Mouse (Mus musculus): ENCODE results near the gene Siah1a. TPM values are rescaled to one million over a fixed set of nuclear protein-coding genes. Genes with fewer than 3 reads are reported as not detected.

Siah1a gene
- 78.8 and 82.9 TPM in 2 replicates for polyA plus RNA-seq (2014; fragmentation: Nextera tagmentation; extraction: Ambion mirVana)

DNA sequence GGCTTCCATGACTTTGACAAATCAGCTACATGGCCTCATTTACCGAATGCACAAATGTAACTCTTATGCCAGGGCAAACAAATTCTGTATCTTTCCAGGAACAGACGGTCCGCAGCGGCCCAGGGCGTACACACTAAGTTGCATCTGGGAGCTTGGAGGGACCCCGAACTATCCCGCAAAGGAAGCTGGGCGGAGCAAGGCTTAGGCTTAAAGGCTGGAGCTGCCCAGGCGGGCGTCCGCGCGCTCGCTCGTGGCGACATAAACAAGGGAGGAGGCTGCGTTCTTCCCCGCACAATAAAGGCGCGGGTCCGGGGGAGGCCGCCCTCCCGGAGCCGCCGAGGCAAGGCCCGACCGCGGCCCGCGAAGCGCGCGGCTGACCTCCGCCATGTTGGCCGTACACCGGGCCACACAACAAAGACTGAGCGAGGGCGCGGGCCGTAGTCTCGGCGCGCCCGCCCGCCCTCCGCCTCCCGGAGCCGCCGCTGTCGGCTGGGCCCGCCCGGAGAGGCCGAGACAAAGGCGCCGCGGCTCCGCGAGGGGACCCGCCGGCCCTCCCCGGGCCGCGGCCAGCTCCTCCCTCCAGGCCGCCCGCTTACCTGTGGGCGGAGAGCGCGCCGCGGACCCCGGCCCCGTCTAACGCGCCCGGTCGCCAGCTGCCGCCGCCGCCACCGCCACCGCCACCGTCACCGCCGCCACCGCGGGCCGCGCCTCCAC is at the start of gene Siah1a, which contains the start of gene Gm10638:
Siah1a (minus strand) TSS at position 714 of the 714 bp plus-strand sequence.
Gm10638 (plus strand) TSS at position 479 of the 714 bp plus-strand sequence.
- ATAC-seq (ENCODE audit: low FRiP score) (peak; percentile 84), DNase-seq (ENCODE audit: low spot score) (peak; percentile 78)
- 1% methylated on average over 29 of the region's 88 CpGs for WGBS
- peak within 1 kb of the TSS; percentile 99 for H3K9ac ChIP-seq (ENCODE audit: low read depth, low read length)
- no peaks in the 10 kb centered on the region for H3K27me3 ChIP-seq (ENCODE audit: control insufficient read depth, insufficient read depth, low read length)
- peak within 1 kb of the TSS; percentile 92 for H3K4me3 ChIP-seq (ENCODE audit: low read depth, low read length)
- peak within 1 kb of the TSS; percentile 69 for H3K4me2 ChIP-seq (replicated peaks; ENCODE audit: low read depth, low read length)
- no peaks in the 10 kb centered on the region for H3K9me3 ChIP-seq (ENCODE audit: control insufficient read depth, low read length)
- H3K36me3 ChIP-seq (ENCODE audit: control insufficient read depth, insufficient read depth, low read length): no peaks in the 10 kb centered on the region
- no peaks in the 10 kb centered on the region for H3K4me1 ChIP-seq (replicated peaks; ENCODE audit: control insufficient read depth, insufficient read depth, low read length)
- H3K27ac ChIP-seq (ENCODE audit: low read depth, low read length): peak within 1 kb of the TSS; percentile 98

DNA sequence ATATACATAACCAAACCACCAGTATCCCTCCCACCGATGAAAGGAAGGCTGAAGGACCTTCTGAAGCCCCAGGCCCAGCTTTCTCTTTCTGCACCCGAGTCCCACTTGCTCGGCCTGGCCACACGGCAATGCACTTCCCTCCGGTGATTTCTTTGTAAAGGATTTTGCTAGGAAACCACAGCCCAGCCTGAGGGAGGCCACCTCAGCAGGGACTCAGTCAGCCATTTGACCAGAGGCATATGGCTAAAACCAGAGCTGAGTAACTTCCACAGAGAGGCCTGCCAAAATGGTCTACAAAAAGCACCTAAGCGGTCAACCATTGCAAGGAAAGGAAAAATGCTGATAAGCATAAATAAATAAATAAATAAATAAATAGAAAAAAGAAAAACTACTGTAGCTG is 49.0 kb upstream of the Siah1a start:
- ATAC-seq (ENCODE audit: low FRiP score) (no peak), DNase-seq (ENCODE audit: low spot score) (no peak)
- no peaks in the 10 kb centered on the region for H3K36me3 ChIP-seq (ENCODE audit: control insufficient read depth, insufficient read depth, low read length)
- 53% methylated on average over 6 of the region's 6 CpGs for WGBS
- H3K4me1 ChIP-seq (replicated peaks; ENCODE audit: control insufficient read depth, insufficient read depth, low read length): no peaks in the 10 kb centered on the region
- H3K9me3 ChIP-seq (ENCODE audit: control insufficient read depth, low read length): no peaks in the 10 kb centered on the region
- no peak overlapping the region for H3K27ac ChIP-seq (ENCODE audit: low read depth, low read length)
- H3K9ac ChIP-seq (ENCODE audit: low read depth, low read length): no peak overlapping the region
- no peaks in the 10 kb centered on the region for H3K27me3 ChIP-seq (ENCODE audit: control insufficient read depth, insufficient read depth, low read length)
- H3K4me2 ChIP-seq (replicated peaks; ENCODE audit: low read depth, low read length): no peak overlapping the region
- H3K4me3 ChIP-seq (ENCODE audit: low read depth, low read length): no peak overlapping the region

GRCm38 (mm10) chr8:86791542-86791941 is 45.8 kb upstream of the Siah1a start:
- Histone ChIP-seq H3K9me3 (ENCODE audit: control insufficient read depth, low read length) (no peaks in the 10 kb centered on the region), H3K4me1 (replicated peaks; ENCODE audit: control insufficient read depth, insufficient read depth, low read length) (no peaks in the 10 kb centered on the region), H3K9ac (ENCODE audit: low read depth, low read length) (no peak overlapping the region), H3K36me3 (ENCODE audit: control insufficient read depth, insufficient read depth, low read length) (no peaks in the 10 kb centered on the region), H3K27me3 (ENCODE audit: control insufficient read depth, insufficient read depth, low read length) (no peaks in the 10 kb centered on the region), H3K4me3 (ENCODE audit: low read depth, low read length) (no peak overlapping the region), H3K4me2 (replicated peaks; ENCODE audit: low read depth, low read length) (no peak overlapping the region), H3K27ac (ENCODE audit: low read depth, low read length) (no peak overlapping the region)
- WGBS: 91% methylated on average over 6 of the region's 6 CpGs
- ATAC-seq (ENCODE audit: low FRiP score) (no peak), DNase-seq (ENCODE audit: low spot score) (no peak)

DNA sequence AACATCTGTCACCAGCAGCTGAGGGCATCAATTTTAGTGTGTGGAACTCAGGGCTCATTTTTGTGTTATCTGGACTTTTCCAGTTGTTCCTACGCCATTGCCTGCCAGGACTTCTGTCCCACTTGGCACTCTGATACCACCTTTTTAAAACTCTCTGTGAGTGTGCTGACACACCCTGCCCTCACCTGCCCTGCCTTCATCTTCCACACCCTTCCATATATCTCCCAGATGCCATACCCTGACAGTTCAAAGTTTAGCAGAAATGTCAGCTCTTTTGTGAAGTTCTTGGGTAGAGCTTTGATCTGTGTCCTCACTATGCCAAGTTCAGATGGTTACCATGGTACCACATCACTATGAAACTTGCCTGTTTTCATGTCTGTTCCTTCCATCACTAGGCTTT is 43.8 kb upstream of the Siah1a start:
- Histone ChIP-seq H3K27me3 (ENCODE audit: control insufficient read depth, insufficient read depth, low read length) (no peaks in the 10 kb centered on the region), H3K9me3 (ENCODE audit: control insufficient read depth, low read length) (no peaks in the 10 kb centered on the region), H3K9ac (ENCODE audit: low read depth, low read length) (no peak overlapping the region), H3K27ac (ENCODE audit: low read depth, low read length) (no peak overlapping the region), H3K36me3 (ENCODE audit: control insufficient read depth, insufficient read depth, low read length) (no peaks in the 10 kb centered on the region), H3K4me1 (replicated peaks; ENCODE audit: control insufficient read depth, insufficient read depth, low read length) (no peaks in the 10 kb centered on the region), H3K4me2 (replicated peaks; ENCODE audit: low read depth, low read length) (no peak overlapping the region), H3K4me3 (ENCODE audit: low read depth, low read length) (no peak overlapping the region)
- DNase-seq (ENCODE audit: low spot score) (no peak), ATAC-seq (ENCODE audit: low FRiP score) (no peak)
- 85% methylated on average over 1 of the region's 1 CpGs for WGBS

DNA sequence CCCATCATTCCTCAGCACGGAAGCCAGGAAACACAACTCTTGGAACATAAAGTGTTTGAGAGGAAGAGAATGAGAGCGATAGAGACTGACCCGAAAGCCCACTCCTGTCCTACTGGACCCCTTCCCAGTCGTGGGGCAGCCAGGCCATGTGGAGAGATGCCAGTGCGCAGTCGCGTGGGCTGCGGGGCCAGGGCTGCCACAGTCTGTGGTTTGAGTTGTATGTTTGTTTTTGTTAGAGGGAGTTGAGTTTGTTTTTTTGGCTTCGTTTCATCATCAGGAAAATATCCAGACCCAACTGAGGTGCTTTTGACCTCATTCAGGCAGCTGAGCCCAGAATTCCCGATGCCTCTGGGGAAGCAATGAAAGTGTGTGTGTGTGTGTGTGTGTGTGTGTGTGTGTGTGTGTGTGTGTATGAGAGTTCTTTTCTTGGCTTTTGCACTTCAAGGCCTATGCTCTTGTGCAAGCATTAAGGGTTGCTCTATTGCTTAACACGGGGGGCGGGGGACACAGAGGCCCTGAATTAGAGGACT is 42.2 kb upstream of the Siah1a start:
- Histone ChIP-seq H3K27ac (ENCODE audit: low read depth, low read length) (no peak overlapping the region), H3K4me1 (replicated peaks; ENCODE audit: control insufficient read depth, insufficient read depth, low read length) (no peaks in the 10 kb centered on the region), H3K9ac (ENCODE audit: low read depth, low read length) (no peak overlapping the region), H3K27me3 (ENCODE audit: control insufficient read depth, insufficient read depth, low read length) (no peaks in the 10 kb centered on the region), H3K4me3 (ENCODE audit: low read depth, low read length) (no peak overlapping the region), H3K9me3 (ENCODE audit: control insufficient read depth, low read length) (no peaks in the 10 kb centered on the region), H3K36me3 (ENCODE audit: control insufficient read depth, insufficient read depth, low read length) (no peaks in the 10 kb centered on the region), H3K4me2 (replicated peaks; ENCODE audit: low read depth, low read length) (no peak overlapping the region)
- ATAC-seq (ENCODE audit: low FRiP score) (no peak), DNase-seq (ENCODE audit: low spot score) (no peak)
- 71% methylated on average over 12 of the region's 12 CpGs for WGBS

DNA sequence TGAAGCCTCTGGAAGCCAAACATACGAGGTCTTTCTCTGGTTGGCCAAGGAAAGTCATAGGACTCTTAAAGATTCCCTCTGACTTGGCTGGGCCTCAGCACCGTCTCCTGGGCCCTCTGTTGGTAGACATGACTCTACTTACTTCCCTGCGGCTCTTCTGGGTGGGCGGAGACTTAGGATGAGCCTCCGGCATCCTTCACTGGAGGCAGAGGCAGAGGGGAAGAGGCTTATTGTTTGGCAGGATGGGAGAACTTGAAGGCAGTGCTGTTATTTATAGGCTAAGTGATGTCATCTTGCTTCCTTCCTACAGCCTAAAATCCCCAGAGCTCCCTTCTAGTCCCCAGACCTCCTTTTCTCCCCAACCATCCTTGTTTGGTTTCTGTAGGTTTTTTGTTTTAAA is 40.8 kb upstream of the Siah1a start:
- 61% methylated on average over 5 of the region's 5 CpGs for WGBS

DNA sequence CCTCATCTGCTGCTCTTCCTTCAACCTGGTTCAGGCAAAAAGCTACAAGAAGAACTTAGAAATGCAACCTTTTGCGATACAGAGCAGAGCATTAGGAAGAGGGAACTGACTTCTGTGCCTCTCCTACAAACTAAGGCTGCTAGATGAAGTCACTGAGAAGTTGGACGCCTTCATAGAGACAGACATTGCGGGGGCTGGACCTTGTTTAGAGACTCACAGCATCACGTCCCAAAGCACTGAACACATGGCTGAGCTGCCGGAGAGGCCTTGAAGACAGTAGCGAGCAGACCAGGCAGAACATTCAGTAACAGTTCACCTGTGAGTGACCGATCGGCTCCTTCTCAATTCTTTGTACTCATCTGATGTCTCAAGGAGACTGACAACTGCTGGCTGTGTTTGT is 35.4 kb upstream of the Siah1a start:
- ATAC-seq (ENCODE audit: low FRiP score) (no peak), DNase-seq (ENCODE audit: low spot score) (no peak)
- no peak overlapping the region for H3K9ac ChIP-seq (ENCODE audit: low read depth, low read length)
- no peak overlapping the region for H3K27ac ChIP-seq (ENCODE audit: low read depth, low read length)
- H3K4me2 ChIP-seq (replicated peaks; ENCODE audit: low read depth, low read length): no peak overlapping the region
- 90% methylated on average over 8 of the region's 8 CpGs for WGBS
- H3K27me3 ChIP-seq (ENCODE audit: control insufficient read depth, insufficient read depth, low read length): no peaks in the 10 kb centered on the region
- no peak overlapping the region for H3K4me3 ChIP-seq (ENCODE audit: low read depth, low read length)
- no peaks in the 10 kb centered on the region for H3K4me1 ChIP-seq (replicated peaks; ENCODE audit: control insufficient read depth, insufficient read depth, low read length)
- H3K9me3 ChIP-seq (ENCODE audit: control insufficient read depth, low read length): no peaks in the 10 kb centered on the region
- H3K36me3 ChIP-seq (ENCODE audit: control insufficient read depth, insufficient read depth, low read length): no peaks in the 10 kb centered on the region

More for the DNA sequence above, 40.8 kb upstream of the Siah1a start:
- no peak overlapping the region for H3K4me2 ChIP-seq (replicated peaks; ENCODE audit: low read depth, low read length)
- no peaks in the 10 kb centered on the region for H3K36me3 ChIP-seq (ENCODE audit: control insufficient read depth, insufficient read depth, low read length)
- no peaks in the 10 kb centered on the region for H3K27me3 ChIP-seq (ENCODE audit: control insufficient read depth, insufficient read depth, low read length)
- no peaks in the 10 kb centered on the region for H3K4me1 ChIP-seq (replicated peaks; ENCODE audit: control insufficient read depth, insufficient read depth, low read length)
- H3K27ac ChIP-seq (ENCODE audit: low read depth, low read length): no peak overlapping the region
- H3K4me3 ChIP-seq (ENCODE audit: low read depth, low read length): no peak overlapping the region
- DNase-seq (ENCODE audit: low spot score) (no peak), ATAC-seq (ENCODE audit: low FRiP score) (no peak)
- no peak overlapping the region for H3K9ac ChIP-seq (ENCODE audit: low read depth, low read length)
- H3K9me3 ChIP-seq (ENCODE audit: control insufficient read depth, low read length): no peaks in the 10 kb centered on the region

DNA sequence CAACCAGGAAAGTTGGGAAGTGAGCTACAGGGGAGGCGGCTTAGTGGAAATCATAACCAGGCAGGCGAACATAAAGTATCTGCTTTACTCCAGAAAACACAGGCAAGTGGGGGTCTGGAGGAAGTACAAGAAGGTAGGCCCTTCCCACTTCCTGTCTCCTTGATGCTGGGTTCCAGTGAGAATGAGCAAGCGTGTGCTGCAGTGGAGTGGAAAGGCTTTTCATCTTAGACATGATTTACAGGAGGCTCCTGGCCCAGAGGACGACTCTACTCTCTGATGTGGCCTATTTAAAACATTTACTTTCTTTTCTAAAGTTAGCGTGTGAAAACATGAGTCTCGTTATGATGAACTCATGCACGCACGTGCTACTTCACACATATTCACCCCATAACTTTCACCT is 33.5 kb upstream of the Siah1a start:
- Histone ChIP-seq H3K4me3 (ENCODE audit: low read depth, low read length) (no peak overlapping the region), H3K27me3 (ENCODE audit: control insufficient read depth, insufficient read depth, low read length) (no peaks in the 10 kb centered on the region), H3K36me3 (ENCODE audit: control insufficient read depth, insufficient read depth, low read length) (no peaks in the 10 kb centered on the region), H3K4me2 (replicated peaks; ENCODE audit: low read depth, low read length) (no peak overlapping the region), H3K27ac (ENCODE audit: low read depth, low read length) (no peak overlapping the region), H3K9me3 (ENCODE audit: control insufficient read depth, low read length) (no peaks in the 10 kb centered on the region), H3K4me1 (replicated peaks; ENCODE audit: control insufficient read depth, insufficient read depth, low read length) (no peaks in the 10 kb centered on the region), H3K9ac (ENCODE audit: low read depth, low read length) (no peak overlapping the region)
- no peak for ATAC-seq (ENCODE audit: low FRiP score)
- DNase-seq (ENCODE audit: low spot score): no peak
- WGBS: 86% methylated on average over 8 of the region's 8 CpGs
